Mouse (Mus musculus) embryo, embryonic 9.5 days (tissue): ENCODE data around the gene Olfr270.

ENCODE experiments used
- DNase-seq: peaks from one replicate; pipeline ENCODE4 v3.0.0-alpha.2; 2017; ENCODE audit errors: extremely low spot score

The Olfr270 gene

GRCm38 (mm10) chr4:52964247-52964646 is at the start of gene Olfr270:
Gene Olfr270 (plus strand): TSS chr4:52964547.
- no peak for DNase-seq

- no peak for DNase-seq
Observed at GRCm38 (mm10) chr4:52916659-52917310, 47.6 kb upstream of the Olfr270 start.

GRCm38 (mm10) chr4:52917311-52917688 is 47.0 kb upstream of the Olfr270 start:
- DNase-seq = no peak

GRCm38 (mm10) chr4:52919078-52919477 is 45.3 kb upstream of the Olfr270 start, which contains the start of gene Olfr272:
Gene Olfr272 (minus strand): TSS chr4:52919178.
- no peak for DNase-seq

GRCm38 (mm10) chr4:52930480-52930879 is 33.9 kb upstream of the Olfr270 start:
- DNase-seq = no peak

GRCm38 (mm10) chr4:52946665-52947064 is 17.7 kb upstream of the Olfr270 start:
- DNase-seq = no peak

- no peak for DNase-seq
Observed at GRCm38 (mm10) chr4:52949005-52949404, 15.3 kb upstream of the Olfr270 start.

- peak; percentile 42 for DNase-seq
Observed at GRCm38 (mm10) chr4:52958693-52959092, 5.7 kb upstream of the Olfr270 start.

- DNase-seq = peak; percentile 26
Observed at GRCm38 (mm10) chr4:52985216-52985615, 20.9 kb downstream of the Olfr270 start.

GRCm38 (mm10) chr4:52986266-52986665 is 21.9 kb downstream of the Olfr270 start:
- no peak for DNase-seq

- DNase-seq = peak; percentile 32
Observed at GRCm38 (mm10) chr4:52989248-52989647, 24.9 kb downstream of the Olfr270 start, which contains the start of gene Nipsnap3a. Gene Nipsnap3a (plus strand): TSS chr4:52989272.

- no peak for DNase-seq
Observed at GRCm38 (mm10) chr4:52999449-52999848, 35.1 kb downstream of the Olfr270 start.

GRCm38 (mm10) chr4:53000154-53000553 is 35.8 kb downstream of the Olfr270 start:
- DNase-seq = no peak

- peak; percentile 14 for DNase-seq
Observed at GRCm38 (mm10) chr4:53009183-53009582, 44.8 kb downstream of the Olfr270 start.

- no peak for DNase-seq
Observed at GRCm38 (mm10) chr4:53009871-53010270, 45.5 kb downstream of the Olfr270 start.

GRCm38 (mm10) chr4:53011732-53012361 is 47.5 kb downstream of the Olfr270 start, which contains the start of gene Nipsnap3b:
Gene Nipsnap3b (plus strand): TSS chr4:53011880.
- peak; percentile 98 for DNase-seq

- no peak for DNase-seq
Observed at GRCm38 (mm10) chr4:53014421-53014820, 50.1 kb downstream of the Olfr270 start.

- no peak for DNase-seq
Observed at GRCm38 (mm10) chr4:53015024-53015423, 50.7 kb downstream of the Olfr270 start.

GRCm38 (mm10) chr4:53018392-53018791 is 54.0 kb downstream of the Olfr270 start:
- no peak for DNase-seq
